Mouse (Mus musculus) c-Kit-positive CD71-positive TER-119-negative erythroid progenitor cells, embryonic 14.5 days (primary cell): Measurements from ENCODE around the gene Apln.

Source experiments
- DNase-seq: peaks from one replicate; pipeline ENCODE4 v3.0.0-alpha.2; 2013; ENCODE audit warnings: low read depth

Gene Apln

DNA sequence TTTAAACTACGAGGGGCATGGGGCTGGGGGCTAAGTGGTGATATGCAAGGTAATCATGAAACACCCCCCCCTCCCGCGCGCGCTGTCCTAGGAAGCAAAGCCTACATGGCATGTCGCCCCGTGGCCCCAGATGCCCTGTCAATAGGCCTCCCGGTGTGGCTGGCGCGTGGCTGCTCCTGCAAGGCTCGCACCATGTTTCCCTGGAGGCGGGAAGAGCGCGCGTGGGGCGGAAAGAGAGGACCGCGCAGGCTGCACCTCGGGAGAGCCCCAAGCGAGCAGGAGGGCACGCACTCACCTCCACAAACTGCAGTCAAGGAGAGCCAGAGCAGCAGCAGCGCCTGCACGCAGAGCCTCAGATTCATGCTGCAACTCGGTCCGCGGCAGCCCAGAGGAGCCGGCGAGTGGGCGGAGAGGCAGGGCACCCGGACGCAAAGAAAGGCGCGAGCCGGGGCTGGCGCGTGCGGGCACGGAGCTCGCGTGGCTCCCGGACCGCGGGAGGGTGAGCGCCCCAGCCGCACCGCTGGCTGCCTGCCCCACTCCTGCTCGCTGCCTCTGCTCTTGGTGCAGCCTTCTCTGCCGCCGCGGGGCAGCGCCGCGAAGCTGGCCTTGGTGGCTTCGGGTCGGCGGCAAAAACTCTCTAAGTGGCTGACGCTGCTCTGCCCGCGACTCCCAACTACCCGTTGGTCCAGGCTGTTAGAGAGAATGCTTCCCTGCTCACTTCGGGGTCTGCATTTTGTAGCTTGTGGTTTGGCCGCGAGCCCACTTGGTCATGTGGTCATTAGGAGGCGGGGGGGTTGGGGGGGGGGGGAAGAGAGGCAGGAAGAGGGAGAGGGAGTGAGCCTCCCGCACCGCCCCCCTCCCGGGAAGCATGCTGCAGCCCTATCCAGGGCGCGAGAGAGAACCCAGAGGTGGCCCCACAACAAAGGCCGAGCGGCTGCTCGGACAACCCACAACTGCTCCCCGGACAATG lies at the start of gene Apln:
Apln (minus strand) TSS at position 710 of the 970 bp plus-strand sequence.
- no peak for DNase-seq

DNA sequence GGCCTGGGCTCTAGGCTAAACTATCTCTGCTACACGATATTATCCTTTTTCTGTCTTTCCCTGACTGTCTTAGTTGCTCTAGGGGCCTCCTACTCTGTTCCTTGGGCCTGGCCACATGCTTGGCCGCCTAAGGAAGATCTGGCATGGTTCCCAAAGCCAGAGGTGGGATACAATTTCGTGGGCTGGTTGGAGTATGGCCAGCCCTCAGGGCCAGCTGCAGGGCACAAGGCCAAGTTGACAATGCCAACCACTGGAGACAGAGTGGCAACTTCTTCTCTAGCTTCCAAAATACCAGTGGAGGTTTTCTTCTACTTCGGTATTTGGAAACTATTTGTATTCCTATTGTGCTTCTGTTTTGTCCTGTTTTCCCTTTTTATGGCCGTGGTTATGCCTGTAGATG lies 47.7 kb upstream of the Apln start:
- no peak for DNase-seq

DNA sequence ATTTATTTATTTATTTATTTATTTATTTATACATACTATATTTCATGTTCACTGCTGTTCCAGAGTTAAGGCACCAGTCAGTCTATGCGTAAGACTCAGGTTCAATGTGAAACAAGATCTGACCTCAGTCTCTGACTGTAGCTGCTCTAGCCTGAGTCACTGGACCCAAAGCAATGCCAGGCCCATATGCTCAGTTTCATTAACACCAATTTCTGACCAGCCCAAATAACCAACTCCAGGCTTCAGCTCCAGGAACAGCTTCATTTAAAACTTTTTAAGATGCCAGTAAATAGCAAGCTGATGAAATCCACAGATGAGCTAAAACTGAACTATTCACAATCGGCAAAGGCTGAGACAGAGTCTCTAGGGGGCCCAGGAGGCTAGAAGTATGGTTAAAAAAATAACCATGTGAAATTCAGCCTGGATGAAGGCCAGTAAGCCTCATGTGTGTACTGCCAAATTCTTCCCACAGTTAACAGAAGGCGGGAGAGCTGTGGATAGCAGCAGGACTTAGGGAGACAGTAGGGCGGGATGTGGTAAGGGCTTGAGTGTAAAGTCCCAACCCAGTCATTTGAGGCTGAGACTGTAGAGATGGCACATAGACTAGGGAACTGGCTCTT lies 42.3 kb upstream of the Apln start:
- DNase-seq, result no peak

DNA sequence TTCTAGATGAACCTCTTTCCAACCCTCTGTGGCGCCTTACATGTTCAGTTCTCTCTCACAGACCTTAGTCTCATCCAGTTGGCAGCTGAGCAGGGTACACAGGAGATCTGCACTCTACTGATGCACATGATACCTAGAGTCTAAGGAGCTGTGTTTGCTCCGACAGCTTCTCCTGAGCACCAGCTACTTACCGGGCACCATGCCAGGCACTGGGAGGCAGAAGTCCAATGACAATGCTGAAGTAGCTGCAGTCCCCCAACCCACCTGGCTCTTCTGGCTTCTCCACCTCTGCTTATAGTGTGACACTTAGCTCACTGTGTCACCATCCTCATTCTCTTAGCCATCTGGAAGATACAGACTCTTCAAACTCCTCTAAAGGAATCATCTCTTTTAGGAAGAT lies 40.0 kb upstream of the Apln start:
- no peak for DNase-seq

DNA sequence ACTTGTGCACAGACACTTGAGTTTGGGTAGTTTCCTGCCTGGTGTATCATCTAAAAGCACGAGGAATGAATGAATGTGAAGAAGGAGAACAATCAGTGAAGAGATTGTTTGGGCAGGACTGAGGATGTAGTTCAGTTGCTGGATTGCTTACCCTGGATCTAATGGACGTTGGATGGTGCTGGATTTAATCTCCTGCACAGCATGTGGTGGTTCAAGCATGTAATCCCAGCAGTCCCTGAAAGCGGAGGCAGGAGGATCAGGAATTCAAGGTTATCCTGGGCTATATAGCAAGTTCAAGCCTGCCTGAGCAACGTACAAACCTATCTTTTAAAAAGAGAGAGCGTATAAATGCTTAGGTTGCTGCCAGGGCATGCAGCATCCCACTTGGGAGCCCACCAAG lies 37.7 kb upstream of the Apln start:
- no peak for DNase-seq

DNA sequence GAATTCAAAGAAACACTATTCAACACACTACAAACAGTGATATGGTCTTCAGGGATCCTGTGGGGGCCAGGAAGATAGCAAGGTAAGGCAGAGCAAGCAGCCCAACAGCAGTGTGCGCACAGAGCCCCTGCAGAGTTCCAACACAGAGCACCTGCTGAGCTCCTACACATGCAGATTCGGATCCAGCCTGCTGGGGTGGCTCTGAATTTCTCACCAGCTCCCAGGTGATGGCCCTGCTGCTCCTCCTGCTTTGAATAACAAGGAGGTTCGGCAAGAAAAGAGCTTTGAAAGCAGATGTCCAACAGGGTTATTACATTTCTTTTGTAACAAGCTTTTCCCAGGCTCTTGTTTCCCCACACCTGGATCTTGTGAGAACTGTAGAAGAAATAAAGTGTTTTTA lies 37.3 kb upstream of the Apln start:
- no peak for DNase-seq

DNA sequence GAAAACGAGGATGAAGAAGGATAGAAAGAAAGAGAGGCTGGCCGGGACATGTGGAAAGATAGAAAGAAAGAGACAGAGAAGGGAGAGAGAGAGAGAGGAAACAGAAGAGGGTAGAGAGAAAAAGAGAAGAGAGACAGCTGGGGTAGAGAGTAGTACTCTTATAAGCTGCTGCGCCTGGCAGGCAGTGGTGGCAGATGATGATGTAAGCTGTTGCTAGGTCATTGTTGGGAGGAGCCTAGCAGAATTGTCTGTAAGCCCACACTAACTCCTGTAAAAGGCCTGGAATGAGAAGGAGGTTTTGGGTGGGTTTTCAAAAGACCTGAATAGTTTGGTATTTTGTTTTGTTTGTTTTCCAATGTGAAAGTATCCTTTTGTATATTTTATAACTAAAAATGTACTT lies 32.2 kb upstream of the Apln start:
- DNase-seq, result no peak

DNA sequence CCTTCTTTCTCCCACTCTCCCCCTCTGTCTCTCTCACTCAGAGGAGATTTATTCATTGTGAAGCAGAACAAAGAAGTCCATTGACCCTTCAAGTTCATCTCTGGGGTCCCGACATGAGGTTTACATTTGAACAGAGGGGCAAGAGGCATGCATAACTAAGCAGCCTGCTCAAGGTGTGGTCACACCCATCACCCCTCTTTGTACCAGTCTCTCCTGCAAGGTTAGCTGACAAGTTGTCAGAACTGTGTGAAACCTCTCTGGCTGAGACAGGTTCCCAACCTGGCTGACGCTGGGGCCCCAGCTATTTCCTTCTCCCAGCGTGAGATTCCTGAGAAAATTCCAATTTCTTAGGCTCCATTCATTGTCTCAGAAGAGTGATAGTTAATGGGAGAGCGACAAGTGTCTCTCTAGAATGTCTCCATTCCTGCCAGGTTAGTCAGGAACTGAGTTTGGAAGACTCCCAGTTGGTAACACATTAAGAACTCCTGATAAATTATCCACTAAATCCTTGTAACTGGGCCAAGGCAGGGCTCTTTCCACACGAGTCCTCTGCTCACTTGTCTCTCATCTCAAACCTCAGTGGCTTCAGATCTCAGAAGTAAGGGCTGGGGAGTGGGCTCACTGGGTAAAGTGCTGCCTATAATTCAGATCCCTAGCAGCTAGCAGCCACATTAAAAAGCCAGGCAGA lies 29.7 kb upstream of the Apln start:
- DNase-seq, result no peak

DNA sequence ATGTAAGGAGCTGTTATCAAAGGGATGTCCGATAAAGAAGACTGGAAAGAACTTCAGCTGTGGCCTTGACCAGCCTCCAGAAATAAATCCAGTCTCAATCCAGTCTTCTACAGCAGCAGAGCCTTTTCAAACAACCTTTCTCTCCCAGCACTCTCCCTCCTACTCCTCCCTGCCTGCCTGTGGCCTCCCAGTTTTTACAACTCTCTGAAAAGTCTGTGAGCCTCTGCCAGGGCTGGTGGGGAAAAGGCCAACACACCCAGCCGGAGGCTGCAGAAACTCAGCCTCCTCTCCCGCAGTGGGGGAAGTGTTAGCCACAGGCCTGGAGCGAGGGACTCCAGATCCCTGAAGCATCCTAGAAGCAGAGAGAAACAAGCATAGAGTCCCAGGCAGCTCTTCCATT lies 27.8 kb upstream of the Apln start:
- no peak for DNase-seq

DNA sequence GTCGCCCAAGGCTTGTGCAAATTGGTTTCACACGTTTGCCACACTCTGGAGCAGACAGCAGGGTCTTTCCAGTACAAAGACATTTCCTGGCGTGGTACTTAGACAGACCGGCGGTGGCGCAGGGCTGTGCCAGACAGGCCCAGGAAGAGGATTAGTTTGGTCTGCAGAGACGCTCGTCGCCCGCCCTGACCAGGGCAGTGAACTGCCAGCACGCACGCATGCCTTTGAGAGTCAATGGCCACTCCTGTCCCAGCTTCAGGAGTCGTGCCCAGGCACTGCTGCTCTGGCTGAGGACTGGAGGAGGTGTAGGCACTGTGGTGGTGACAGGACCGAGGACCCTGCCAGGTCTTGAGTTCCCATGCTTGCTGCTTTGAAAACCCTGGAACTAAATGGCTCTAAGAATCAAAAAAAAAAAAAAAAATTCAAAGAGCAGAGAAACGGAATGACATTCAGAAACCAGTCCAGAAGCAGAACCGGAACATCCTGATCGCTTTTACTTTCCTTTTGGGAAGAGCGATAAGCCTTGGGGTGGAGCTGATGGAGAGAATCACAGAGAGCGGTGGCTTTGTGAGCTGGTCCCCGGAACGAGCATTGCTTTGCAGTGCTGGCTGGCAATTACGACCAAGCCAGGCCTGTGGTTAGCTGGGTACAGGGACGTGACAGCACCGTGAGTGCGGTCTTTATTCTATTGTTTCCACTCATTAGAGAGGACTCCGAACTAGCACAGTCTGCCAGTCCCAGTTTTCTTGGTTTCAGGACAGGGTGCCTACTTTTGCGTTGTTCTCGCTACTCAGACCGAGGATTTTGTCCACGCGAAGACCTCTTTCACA lies 19.7 kb upstream of the Apln start:
- no peak for DNase-seq

DNA sequence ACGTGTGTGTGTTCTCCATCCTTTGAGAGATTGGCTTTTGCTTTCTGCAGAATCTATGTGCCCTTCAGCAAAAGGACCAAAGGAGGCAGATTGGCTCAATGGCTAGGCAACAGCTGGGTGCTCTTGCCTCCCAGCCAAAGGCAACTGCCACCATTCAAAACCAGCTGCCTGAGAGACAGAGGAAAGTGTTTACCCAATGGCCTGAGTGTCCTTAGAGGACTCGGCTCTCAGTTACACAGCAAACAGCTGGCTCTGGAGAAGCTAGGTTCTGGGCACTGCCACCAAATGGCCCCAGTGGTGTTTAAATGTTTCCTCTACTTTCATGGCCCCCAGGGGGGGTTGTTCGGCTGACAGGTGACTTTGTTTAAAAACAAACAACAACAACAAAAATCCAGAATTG lies 19.1 kb upstream of the Apln start:
- DNase-seq, result no peak

DNA sequence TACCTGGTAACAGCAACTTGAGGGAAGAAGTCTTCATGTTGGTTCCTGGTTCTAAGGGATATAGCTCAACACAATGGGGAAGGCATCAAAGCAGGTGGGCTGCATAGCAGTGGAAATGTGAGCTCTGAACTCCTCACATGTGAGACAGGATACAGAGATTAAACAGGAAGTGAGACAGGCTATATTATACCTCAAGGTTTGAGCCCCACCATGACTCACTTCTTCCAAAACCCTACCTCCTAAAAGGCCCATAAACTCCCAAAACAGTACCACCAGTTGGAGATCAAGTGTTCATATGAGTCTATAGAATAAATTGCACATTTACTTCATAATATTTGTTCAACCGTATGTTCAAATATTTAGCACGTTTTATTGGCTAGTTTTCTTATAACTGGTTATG lies 11.7 kb upstream of the Apln start:
- DNase-seq, result no peak

DNA sequence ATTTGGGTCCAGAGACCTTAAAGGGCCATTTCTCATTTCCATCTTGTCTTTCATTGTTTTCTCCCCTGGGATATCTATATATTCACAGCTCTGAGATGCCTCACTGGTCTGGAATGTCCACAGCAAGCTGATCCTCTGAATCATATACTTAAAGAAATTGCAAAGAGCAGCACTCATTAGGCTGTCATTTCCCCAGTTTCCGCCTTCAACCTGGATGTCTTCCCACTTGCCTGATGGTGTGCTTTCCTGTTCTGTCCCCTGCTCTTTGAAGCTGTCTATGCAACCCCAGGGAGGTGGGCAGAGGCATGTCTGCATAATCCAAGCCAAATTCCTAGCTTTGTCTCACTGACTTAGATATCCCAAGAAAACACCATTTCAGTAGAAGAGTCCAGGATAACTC lies 9.6 kb upstream of the Apln start:
- DNase-seq, result no peak

DNA sequence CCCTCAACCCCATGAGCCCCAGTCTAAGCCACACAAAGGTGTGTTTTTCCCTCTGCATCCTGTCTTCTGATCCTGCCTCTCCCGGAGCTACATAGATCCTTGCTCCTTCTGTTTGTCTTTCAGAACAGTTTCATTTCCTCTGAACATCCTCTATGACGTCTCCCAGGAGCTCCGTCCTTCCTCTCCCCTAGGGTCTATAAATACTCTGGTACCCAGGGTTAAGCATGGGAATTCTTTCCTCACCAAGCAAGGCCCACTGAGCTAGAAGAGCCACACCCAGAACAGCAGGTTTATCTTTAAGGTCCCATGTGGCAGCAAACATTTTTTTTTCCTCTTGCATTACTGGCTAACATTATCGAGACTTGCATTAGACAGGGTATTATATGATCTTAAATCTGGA lies 8.1 kb upstream of the Apln start:
- no peak for DNase-seq

DNA sequence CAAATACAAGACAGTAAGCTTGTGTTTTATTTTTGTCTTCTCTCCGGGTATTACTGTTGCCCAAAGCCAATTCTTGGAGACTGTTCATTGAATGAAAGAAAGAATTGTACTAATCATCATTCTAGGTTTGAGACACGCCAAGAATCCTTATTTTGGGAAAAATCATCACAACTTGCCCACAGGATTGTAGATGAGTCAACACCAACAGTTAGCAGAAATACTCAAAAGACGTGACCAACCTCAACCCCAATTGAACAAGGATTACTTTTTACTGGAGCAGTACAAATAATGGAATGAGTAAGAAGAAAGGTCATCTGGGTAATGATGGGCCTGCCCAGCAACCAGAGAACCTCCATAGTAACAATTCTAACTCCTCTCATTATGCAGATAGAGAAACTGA lies 5.7 kb upstream of the Apln start:
- no peak for DNase-seq

DNA sequence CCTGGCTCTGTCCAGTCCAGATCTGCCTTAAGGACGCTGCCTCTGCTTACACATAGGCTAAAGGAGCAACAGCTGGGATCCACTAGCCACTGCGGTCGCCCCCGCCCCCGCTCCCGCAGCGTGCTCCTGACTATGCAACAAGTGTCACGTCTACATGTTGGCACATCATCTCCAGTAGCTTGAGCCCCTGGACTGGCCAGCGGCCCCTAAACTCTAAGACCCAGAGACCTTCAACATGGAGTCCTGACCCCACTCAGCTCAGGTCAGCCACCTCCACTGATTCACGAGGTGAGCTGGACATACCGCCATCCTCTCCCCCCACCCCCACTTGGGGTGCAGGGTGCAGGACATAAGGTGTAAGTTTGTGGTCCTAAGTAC lies 898 bp downstream of the Apln start:
- DNase-seq, result no peak

DNA sequence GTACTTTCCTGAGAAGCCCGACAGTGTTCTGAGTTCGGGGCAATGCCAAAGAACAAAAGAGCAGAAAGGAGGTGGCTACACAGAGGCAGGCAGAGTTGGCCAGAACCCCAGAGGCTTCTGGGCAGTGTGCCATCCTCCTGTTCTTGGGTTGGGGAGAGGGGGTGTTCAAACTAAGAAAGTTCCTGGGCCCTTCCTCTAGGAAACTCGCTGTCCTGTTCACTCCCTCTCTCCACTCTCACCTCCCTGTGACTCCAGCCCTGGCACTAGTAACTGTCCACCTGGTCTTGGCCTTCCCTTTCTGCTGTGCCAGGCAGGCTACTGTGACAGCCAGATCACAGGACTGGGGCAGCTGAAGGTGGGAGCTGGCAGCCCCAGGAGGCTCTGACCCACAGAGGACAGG lies 1.6 kb downstream of the Apln start:
- DNase-seq, result no peak

DNA sequence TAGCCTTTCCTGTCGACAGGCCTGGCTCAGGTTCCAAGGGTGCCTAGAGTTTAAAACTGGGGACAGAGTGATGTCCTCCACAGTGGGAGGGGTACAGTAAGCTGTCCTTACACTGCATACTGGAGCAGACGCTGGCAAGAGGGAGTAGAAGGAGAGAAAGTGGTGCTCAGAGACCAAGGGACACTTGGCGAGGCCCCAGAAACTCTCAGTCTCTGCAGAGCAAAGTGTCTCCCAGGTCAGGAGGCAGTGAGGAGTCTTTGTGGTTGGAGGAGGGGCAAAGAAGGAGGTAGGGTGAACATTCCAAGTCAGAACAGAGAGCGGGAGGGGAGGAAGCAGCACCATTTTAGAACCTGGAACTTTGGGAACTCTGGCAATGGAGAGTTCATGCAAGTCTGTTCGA lies 2.8 kb downstream of the Apln start:
- no peak for DNase-seq

DNA sequence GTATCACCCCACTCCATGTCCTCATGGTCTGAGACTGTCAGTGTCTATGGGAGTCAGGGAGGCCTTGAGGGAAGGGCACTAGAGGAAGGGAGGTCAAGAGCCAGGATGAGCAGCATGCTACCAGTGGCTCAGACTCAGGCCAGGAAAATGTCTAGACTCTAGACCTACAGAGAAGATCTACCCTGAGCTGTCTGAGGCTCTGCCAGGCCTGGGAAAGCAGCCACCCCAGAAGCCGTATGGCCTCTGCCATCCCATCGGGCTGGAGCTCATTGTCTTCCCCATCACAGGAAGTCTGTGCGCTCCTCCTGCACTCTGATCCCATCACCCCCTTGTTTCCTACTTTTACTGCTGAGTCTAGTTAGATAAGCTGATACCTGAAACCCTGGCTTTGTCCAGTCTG lies 4.1 kb downstream of the Apln start:
- no peak for DNase-seq

DNA sequence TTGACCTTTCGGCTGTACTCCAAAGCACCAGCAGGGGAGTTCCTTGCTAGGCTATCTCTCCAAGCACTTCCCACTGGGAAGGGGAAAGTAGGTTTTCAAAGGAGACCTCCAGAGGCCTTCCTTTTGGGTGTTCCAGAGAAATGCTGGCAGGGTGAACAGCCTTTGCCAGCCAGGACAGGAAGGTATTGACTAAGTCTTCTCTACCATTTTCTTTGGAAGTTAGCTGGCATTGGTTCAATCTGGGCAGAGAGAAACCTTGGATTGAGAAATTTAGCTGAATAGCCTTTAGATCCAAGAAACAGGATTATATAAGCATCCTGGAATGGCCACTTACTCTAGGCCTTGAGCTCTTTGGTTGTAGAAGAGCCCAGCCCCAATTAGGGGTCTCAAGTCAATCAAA lies 11.8 kb downstream of the Apln start:
- DNase-seq, result no peak

DNA sequence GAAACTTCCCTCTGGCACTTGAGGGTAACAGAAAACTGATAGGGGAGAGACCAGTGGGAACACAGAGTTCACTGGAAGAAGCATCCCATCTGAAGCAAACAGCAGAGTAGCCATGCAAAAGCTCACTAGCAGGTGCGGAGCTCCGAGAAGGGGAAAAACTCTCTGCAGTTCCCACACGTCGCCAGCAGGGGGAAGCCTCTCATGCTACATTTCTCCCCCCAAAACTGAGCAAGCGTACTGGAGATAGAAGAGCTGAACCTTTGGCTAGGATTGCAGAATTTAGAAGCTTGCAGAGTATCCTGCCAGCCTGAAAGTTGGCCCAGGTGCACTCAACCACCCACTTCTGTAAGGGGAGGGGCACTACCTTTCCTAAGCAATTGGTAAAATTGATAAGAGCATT lies 14.7 kb downstream of the Apln start:
- DNase-seq, result peak; percentile 19

DNA sequence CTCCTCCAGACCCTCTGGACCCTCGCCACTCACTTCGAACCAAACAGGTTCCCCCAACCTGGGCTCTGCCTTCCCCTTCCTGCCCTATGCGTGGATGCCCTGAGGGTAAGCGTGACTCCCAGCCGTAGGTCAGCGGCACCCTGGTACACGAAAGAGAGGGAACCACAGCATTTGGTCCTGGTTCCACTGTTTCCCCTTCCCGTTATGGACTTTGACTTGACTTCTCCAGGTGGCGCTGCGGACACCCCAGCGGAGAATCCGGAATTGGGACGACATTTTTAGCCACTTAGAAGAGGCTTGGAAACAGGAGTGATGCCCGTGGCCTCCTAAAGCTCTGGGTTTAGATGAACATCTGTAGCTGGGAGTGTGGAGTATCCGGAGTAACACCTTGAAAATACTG lies 15.3 kb downstream of the Apln start:
- no peak for DNase-seq
